Mouse (Mus musculus): ENCODE results near the gene Ncbp3.

Ncbp3 gene

GRCm38 (mm10) chr11:73085391-73085790 is 37.8 kb downstream of the Ncbp3 start:
- no peak for DNase-seq (ENCODE audit: low spot score)

- DNase-seq (ENCODE audit: low spot score): no peak
These were observed 40.3 kb downstream of the Ncbp3 start for GRCm38 (mm10) chr11:73087700-73088480.

- no peak for DNase-seq (ENCODE audit: low spot score)
These were observed 42.7 kb downstream of the Ncbp3 start, which contains the start of gene Itgae for GRCm38 (mm10) chr11:73090283-73090682. TSS of gene Itgae (plus strand) at chr11:73090583.

- DNase-seq (ENCODE audit: low spot score): no peak
These were observed 43.2 kb downstream of the Ncbp3 start for GRCm38 (mm10) chr11:73090826-73091225.

- DNase-seq (ENCODE audit: low spot score): no peak
These were observed 44.5 kb downstream of the Ncbp3 start for GRCm38 (mm10) chr11:73092057-73092456.

GRCm38 (mm10) chr11:73092877-73093276 is 45.3 kb downstream of the Ncbp3 start:
- no peak for DNase-seq (ENCODE audit: low spot score)

GRCm38 (mm10) chr11:73094231-73094995 is 46.8 kb downstream of the Ncbp3 start:
- DNase-seq (ENCODE audit: low spot score): no peak

GRCm38 (mm10) chr11:73098860-73099259 is 51.3 kb downstream of the Ncbp3 start:
- no peak for DNase-seq (ENCODE audit: low spot score)

- no peak for DNase-seq (ENCODE audit: low spot score)
These were observed 52.6 kb downstream of the Ncbp3 start for GRCm38 (mm10) chr11:73099976-73100750.

GRCm38 (mm10) chr11:73101308-73101707 is 53.7 kb downstream of the Ncbp3 start:
- no peak for DNase-seq (ENCODE audit: low spot score)

GRCm38 (mm10) chr11:73105246-73105645 is 57.7 kb downstream of the Ncbp3 start:
- DNase-seq (ENCODE audit: low spot score): no peak

GRCm38 (mm10) chr11:73107358-73107757 is 59.8 kb downstream of the Ncbp3 start:
- peak; percentile 41 for DNase-seq (ENCODE audit: low spot score)

GRCm38 (mm10) chr11:73108195-73108897 is 60.8 kb downstream of the Ncbp3 start:
- no peak for DNase-seq (ENCODE audit: low spot score)

GRCm38 (mm10) chr11:73108898-73109625 is 61.5 kb downstream of the Ncbp3 start:
- DNase-seq (ENCODE audit: low spot score): no peak

GRCm38 (mm10) chr11:73109941-73110340 is 62.4 kb downstream of the Ncbp3 start:
- no peak for DNase-seq (ENCODE audit: low spot score)

GRCm38 (mm10) chr11:73111414-73111813 is 63.8 kb downstream of the Ncbp3 start:
- DNase-seq (ENCODE audit: low spot score): no peak

GRCm38 (mm10) chr11:73126495-73126894 is 78.9 kb downstream of the Ncbp3 start:
- DNase-seq (ENCODE audit: low spot score): no peak

- no peak for DNase-seq (ENCODE audit: low spot score)
These were observed 83.4 kb downstream of the Ncbp3 start for GRCm38 (mm10) chr11:73131020-73131419.

- no peak for DNase-seq (ENCODE audit: low spot score)
These were observed 85.4 kb downstream of the Ncbp3 start for GRCm38 (mm10) chr11:73132999-73133398.

GRCm38 (mm10) chr11:73134222-73134621 is 86.6 kb downstream of the Ncbp3 start:
- DNase-seq (ENCODE audit: low spot score): no peak

GRCm38 (mm10) chr11:73136587-73136986 is 89.0 kb downstream of the Ncbp3 start:
- no peak for DNase-seq (ENCODE audit: low spot score)

Measured in layer of hippocampus, adult 9-10 months (tissue).